Mouse (Mus musculus) T-helper 1 cell (primary cell): ENCODE data around the gene Tm2d3.

ENCODE experiments used
- in situ Hi-C: fragments of 300-600 bp; cut with MboI, MseI; formaldehyde crosslinking; loops from one replicate; pipeline ENCODE4 v1.15.1; 2025; ENCODE audit warnings: high pct_unique_total_duplicates

Gene Tm2d3

GRCm38 (mm10) chr7:65690869-65691268, at the start of gene Tm2d3:
Tm2d3 (plus strand) TSS chr7:65691169.
- in situ Hi-C loops, result loop anchor here (25.0 kb wide), 1 partner anchor 1304 kb away; the partner anchor contains the start of genes Mcee and Mphosph10

DNA sequence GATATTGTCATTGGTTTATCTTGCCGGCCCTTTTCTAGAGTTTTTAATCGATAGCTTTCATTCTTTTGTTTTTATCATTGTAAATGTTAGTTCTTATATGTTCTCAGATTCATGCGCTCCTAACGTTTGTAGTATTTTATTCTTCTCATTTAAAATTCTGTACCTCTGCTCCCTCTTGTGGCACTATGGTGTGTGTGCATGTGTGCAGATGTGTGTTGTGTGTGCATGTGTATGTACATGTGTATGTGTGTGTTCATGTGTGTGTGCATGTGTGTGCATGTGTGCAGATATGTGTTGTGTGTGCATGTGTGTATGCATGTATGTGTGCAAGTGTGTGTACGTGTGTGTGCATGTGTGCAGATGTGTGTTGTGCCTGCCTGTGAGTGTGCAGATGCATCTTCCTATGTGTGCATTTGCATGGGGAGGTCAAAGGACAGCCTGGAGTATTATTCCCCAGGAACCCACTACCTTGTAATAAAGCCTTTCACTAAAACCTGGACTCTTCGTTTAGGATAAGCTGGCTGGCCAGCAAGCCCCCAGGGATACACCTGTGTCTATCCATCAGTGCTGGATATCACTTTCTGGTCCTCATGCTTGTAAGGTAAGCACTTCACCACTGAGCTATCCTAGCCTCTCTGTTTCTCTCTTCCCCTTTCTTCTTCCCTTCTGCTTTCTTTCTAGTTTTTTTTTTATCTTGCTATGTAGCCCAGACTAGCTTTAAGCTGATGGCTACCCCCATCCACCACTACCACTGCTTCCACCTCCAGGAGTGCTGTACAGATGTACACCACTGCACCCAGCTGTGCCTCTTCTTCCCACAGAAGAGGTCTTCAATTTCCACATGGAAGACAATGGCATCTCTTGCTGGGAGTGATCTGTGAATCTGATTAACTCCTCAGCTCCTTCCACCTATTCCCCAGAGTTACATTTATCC, 48.3 kb upstream of the Tm2d3 start:
- in situ Hi-C loops, result loop anchor here (25.0 kb wide), 1 partner anchor 330 kb away; no protein-coding TSS in a partner anchor

GRCm38 (mm10) chr7:65643861-65644421, 47.0 kb upstream of the Tm2d3 start:
- in situ Hi-C loops, result loop anchor here (25.0 kb wide), 1 partner anchor 332 kb away; no protein-coding TSS in a partner anchor

DNA sequence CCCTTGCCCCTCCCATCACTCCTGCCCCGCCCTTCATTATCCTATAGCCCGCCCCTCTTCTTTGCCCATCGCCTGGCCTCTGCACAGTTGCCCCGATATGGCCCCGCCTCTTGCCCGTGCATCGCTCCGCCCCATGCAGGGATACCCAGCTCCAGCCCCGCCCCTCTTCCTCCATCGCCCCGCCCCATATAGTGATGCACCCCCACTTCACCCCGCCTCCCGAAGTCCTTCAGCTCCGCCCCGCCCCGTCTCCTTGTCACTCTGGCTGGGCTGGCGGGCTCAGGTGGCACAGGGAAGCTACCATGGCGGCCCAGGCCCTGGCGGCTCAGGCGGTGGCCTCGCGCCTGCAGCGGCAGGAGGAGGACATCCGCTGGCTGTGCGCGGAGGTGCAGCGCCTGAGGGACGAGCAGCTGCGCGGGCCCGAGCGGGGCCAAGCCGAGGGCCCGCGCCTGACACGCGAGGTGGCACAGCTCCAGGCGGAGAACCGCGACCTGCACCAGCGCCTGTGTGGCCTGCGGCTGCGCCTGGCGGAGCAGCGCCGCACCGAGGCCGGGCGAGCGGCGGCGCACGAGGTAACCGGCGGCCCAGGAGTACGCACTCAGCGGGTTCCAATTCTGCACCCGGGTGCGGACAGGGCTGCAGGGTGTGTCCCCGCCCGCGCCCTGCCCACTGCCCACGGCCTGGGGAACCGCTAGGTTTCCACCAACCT, 46.2 kb upstream of the Tm2d3 start, which contains the start of gene Tarsl2:
Gene Tarsl2, plus strand, starts transcription at position 256 of the 709 bp plus-strand sequence.
- in situ Hi-C loops, result loop anchor here (5.0 to 25.0 kb wide), 2 partner anchors 53 to 332 kb away; no protein-coding TSS in a partner anchor

DNA sequence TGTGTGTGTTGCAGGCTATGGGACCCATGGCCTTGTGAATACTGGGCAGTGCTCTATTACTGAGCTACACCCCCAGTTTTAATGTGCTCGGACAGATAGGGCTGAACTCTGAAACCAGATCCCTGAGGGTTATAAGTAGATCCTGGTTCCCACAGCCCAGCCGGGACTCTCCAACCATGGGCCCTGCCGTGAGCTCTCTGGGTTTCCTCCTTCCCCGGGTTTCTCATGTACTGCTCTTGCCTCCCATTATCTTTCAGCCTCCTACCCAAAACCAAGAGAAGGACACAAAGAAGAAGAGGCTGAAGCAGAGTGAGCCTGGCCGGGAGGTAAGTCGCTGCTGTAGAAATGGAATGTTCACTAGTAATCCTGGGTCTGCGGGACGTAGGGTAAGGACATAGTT, 45.0 kb upstream of the Tm2d3 start:
- in situ Hi-C loops, result loop anchor here (5.0 to 25.0 kb wide), 2 partner anchors 51 to 334 kb away; no protein-coding TSS in a partner anchor

- in situ Hi-C loops, result no loop called here
These were observed 40.3 kb upstream of the Tm2d3 start for GRCm38 (mm10) chr7:65650662-65651061.

- in situ Hi-C loops, result no loop called here
These were observed 33.4 kb upstream of the Tm2d3 start for GRCm38 (mm10) chr7:65657490-65658120.

- in situ Hi-C loops, result loop anchor here (10.0 kb wide), 1 partner anchor 1591 kb away; no protein-coding TSS in a partner anchor
These were observed 27.7 kb upstream of the Tm2d3 start for GRCm38 (mm10) chr7:65663225-65663790.

- in situ Hi-C loops, result loop anchor here (10.0 kb wide), 1 partner anchor 1591 kb away; no protein-coding TSS in a partner anchor
These were observed 27.1 kb upstream of the Tm2d3 start for GRCm38 (mm10) chr7:65663886-65664285.

DNA sequence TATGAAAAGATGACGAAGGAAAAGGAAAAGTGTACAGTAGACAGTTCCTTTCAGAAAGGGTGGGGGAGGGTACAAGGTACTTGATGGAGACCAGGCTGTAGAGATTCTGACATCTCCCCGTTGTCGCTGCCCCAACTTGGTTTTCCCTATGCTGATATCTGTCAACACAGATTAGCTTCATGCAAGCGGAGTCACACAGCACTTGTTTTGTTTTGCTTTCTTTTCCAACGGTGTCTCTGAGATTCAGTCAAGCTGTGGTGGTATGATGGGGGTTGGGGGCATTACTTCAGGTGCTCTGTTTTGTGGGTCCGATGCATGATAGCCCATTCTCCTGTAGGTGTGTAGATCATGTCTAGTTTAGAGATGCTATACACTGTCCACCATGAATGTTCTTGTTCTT, 23.5 kb upstream of the Tm2d3 start:
- in situ Hi-C loops, result loop anchor here (10.0 kb wide), 1 partner anchor 1587 kb away; no protein-coding TSS in a partner anchor

- in situ Hi-C loops, result loop anchor here (25.0 kb wide), 1 partner anchor 1291 kb away; the partner anchor contains the start of genes Mcee and Mphosph10
These were observed 12.9 kb upstream of the Tm2d3 start for GRCm38 (mm10) chr7:65678050-65678449.

DNA sequence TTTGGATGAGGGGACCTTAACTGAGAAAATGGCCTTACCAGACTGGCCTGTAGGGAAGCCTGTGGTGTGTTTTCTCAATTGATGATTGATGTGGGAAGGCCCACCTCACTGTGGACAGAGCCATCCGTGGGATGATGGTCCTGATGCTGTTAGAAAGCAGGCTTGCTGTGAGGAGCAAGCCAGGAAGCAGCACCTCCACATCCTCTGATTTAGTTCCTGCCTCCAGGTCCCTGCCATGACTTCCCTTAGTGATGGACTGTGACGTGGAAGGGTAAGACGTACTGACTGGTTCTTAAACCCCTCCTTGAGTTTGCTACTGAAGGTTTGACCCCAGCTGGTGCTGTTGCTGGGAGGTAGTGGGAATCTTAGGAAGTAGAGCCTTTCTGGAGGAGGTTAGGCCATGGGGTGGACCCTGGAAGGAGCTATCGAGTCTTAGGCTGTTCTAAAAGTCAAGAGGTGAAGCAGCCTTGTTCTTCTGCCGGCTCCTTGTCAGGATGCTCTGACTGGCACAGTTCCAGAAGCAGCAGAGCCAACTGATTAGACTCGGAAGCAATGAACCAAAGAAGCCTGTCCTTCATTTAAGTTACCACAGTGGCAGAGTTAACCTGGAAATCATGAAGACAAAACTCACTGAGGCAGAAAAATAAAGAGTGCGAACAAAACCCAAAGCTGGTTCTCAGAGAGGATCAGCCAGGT, 11.9 kb upstream of the Tm2d3 start:
- in situ Hi-C loops, result loop anchor here (25.0 kb wide), 1 partner anchor 1292 kb away; the partner anchor contains the start of genes Mcee and Mphosph10

- in situ Hi-C loops, result loop anchor here (25.0 kb wide), 1 partner anchor 1294 kb away; the partner anchor contains the start of genes Mcee and Mphosph10
These were observed 9.8 kb upstream of the Tm2d3 start for GRCm38 (mm10) chr7:65681166-65681565.

DNA sequence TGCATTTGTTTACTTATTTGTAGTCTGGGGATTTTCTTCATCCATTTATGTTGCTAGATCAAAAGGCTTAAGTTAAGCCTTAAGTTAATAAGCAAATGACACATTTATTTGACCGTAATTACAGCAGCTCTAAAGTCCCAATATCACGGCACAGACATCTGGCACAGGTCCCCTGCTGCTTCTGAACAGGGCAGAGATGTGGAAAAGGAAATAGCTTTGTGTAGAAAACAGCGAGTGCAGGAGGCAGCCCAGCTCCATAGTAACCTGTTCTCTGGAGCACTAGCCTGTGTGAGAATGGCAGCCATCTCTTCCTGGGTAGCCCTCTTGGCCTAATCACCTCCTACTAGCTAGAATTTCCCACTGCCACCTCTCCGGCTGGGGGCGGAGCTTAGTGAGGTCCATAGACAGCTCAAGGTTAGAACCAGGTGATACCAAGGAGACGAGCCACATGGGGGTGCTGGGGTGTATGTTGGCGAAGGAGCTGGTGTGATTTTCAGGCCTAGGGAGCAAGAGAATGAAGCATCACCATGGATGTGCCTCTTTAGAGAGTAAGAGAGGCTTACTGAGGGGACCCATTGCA, 6.6 kb upstream of the Tm2d3 start:
- in situ Hi-C loops, result loop anchor here (25.0 kb wide), 1 partner anchor 1297 kb away; the partner anchor contains the start of genes Mcee and Mphosph10

DNA sequence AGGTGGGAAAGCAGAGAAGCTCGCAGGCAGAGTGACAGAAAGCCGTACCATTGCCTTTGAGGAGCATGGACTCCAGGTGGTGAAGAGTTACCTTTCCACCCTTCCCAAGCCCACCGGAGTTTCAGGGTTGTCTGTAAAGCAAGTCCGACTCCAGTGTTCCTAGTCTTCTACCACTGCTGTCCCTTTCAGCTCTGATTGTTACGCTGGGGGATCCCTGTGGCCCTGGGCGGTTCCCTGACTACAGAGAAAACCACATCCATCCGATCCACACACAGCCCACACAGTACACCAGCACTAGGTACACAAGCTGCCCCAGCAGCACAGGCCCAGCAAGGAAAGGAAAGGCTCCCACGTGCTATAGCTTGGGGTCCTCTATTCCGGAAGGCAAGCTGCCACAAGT, 4.3 kb upstream of the Tm2d3 start:
- in situ Hi-C loops, result loop anchor here (25.0 kb wide), 1 partner anchor 1299 kb away; the partner anchor contains the start of genes Mcee and Mphosph10

- in situ Hi-C loops, result loop anchor here (25.0 kb wide), 1 partner anchor 1305 kb away; the partner anchor contains the start of genes Mcee and Mphosph10
These were observed 1.1 kb downstream of the Tm2d3 start for GRCm38 (mm10) chr7:65691929-65692605.

DNA sequence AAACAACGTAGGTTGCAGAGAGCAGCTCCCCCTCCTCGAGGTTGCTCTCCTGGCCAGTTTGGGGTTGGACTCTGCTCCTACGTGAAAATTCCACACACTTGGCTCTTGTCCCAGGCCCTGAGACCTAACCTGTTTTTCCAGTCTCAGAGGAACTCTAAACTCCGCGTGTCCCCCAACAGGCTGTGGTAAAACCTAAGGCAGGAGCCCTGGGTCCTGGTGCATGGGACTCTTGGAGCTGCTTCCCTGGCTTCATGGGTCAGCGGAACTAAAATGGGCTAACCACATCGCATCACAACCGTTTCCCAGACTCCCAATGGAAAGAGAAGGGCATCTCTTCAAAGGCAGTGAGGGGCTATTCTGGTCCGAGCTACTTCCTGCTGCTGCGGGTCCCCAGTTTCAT, 1.9 kb downstream of the Tm2d3 start:
- in situ Hi-C loops, result loop anchor here (25.0 kb wide), 1 partner anchor 1306 kb away; the partner anchor contains the start of genes Mcee and Mphosph10

DNA sequence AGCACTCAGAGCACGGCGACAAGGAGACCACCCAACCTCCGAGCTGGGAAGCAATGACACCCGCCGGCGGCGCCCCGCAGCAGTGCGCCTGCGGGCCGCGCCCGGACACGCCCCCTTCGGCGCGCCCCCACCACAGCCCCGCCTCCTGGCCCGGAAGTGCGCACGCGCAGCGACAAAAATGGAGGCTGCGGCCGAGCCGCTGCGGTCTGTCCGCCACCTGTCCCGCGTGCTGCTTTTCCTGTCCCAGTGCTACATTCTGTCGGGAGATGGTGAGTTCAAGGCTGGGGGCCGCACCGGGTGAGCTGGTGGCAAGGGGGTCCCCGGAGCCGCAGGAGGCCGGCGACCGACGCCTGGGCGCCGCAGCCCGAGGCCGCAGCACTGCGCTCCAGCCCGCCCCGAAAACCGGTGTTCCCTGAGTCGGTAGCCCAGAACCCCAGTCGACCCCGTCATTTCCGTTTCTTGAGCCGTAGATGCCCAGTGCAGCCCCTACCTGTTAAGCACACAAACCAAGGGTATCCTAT, 2.4 kb downstream of the Tm2d3 start:
- in situ Hi-C loops, result loop anchor here (25.0 kb wide), 1 partner anchor 1306 kb away; the partner anchor contains the start of genes Mcee and Mphosph10
